26 mouse cellular contexts compared by ENCODE assay signal in the genomic region with DNA sequence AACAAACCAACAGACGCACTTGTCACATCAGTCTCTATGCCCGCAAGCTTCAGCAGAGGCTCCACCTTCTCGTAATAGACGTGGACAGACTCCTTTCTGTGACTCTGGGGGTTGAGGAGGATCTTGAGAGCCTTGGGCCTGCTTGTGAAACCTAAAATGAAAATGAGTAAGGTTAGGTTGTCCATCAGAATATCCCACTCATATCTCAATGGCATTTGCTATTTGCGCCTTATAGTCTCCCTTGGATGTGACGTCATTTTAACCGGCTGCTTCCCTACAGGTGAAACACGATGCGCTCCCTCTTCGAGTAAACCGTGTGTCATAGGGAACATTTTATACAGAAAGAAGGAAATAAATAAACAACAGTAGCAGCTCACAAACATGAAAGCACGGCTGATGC.
DNase-seq lines count a peak whose midpoint lies in the region; ATAC-seq and TF ChIP-seq lines count a peak whose summit lies in the region.
"Had no signal": no experiment of that assay in that cellular context is flagged by ENCODE, and none has a peak within 500 bp of the region (broad histone marks: within the 10 kb centered on the region; RNA-seq: fewer than 3 reads in every experiment).

No protein-coding gene starts in this region.

- H3K27ac ChIP-seq in midbrain, embryonic 11.5 days (ENCODE audit: low read depth, low read length) = no peak overlapping the region
- H3K27ac ChIP-seq in midbrain, embryonic 16.5 days (ENCODE audit: low read length) = no peak overlapping the region
- peak overlapping the region; percentile 6; the same call in 1 of the 2 replicates for H3K27ac ChIP-seq in liver, embryonic 13.5 days
- H3K27ac ChIP-seq: heart, embryonic 13.5 days; hindbrain, embryonic 15.5 days; kidney, postnatal 0 days; lung, embryonic 15.5 days; midbrain, embryonic 12.5 days; neural tube, embryonic 15.5 days; stomach, embryonic 15.5 days had no signal

- H3K4me3 ChIP-seq in midbrain, embryonic 11.5 days (ENCODE audit: low read depth, low read length) = no peak overlapping the region
- no peak overlapping the region for H3K4me3 ChIP-seq in midbrain, embryonic 16.5 days (ENCODE audit: low read depth, low read length)
- peak overlapping the region; percentile 49 for H3K4me3 ChIP-seq in E14TG2a.4 (replicated peaks; ENCODE audit: low read length)
- H3K4me3 ChIP-seq in liver, embryonic 13.5 days (replicated peaks) = no peak overlapping the region
- H3K4me3 ChIP-seq: erythroblast, embryonic 14.5 days; heart, embryonic 13.5 days; hindbrain, embryonic 15.5 days; lung, embryonic 15.5 days; midbrain, embryonic 12.5 days; neural tube, embryonic 15.5 days; stomach, embryonic 15.5 days had no signal

- H3K4me2 ChIP-seq in midbrain, embryonic 11.5 days = no peak overlapping the region
- H3K4me2 ChIP-seq in midbrain, embryonic 16.5 days (ENCODE audit: low read length) = no peak overlapping the region
- H3K4me2 ChIP-seq in liver, embryonic 13.5 days = no peak overlapping the region
- H3K4me2 ChIP-seq: heart, embryonic 13.5 days; hindbrain, embryonic 15.5 days; lung, embryonic 15.5 days; midbrain, embryonic 12.5 days; neural tube, embryonic 15.5 days; stomach, embryonic 15.5 days had no signal

- 83% methylated on average over 12 of the region's 12 CpGs for WGBS in midbrain, embryonic 11.5 days
- 87% methylated on average over 12 of the region's 12 CpGs for WGBS in midbrain, embryonic 16.5 days
- 79% methylated on average over 12 of the region's 12 CpGs for WGBS in liver, embryonic 13.5 days (ENCODE audit: insufficient replicate concordance)

- no peak for TF ChIP-seq CTCF in E14TG2a.4 (conservative IDR thresholded peaks at IDR 0.05; ENCODE audit: low read length)

- peak; percentile 82 for DNase-seq in midbrain, embryonic 11.5 days (ENCODE audit: low spot score, missing footprints)
- no peak for DNase-seq in liver, embryonic 13.5 days
- no peak for DNase-seq in layer of hippocampus, adult 11-12 months (ENCODE audit: low spot score)
- no peak for DNase-seq in embryo, embryonic 9.5 days (ENCODE audit: extremely low spot score)
- no peak for DNase-seq in right cerebral cortex, postnatal 10 days (ENCODE audit: low spot score in 2 of 2)
- DNase-seq: B cell, adult 2 months; cerebellum, postnatal 10 days; gastrocnemius, postnatal 10 days; heart, postnatal 10 days; kidney, postnatal 4 days; layer of hippocampus, postnatal 36 days; left cerebral cortex, postnatal 4 days; right cerebral cortex, postnatal 25 days; thymus, adult 2 months; thymus, postnatal 36 days had no signal

- H3K4me1 ChIP-seq in midbrain, embryonic 11.5 days (ENCODE audit: control insufficient read depth, insufficient read depth, low read length) = peaks cover 6% of the 10 kb centered on the region; the same call in 1 of the 2 replicates
- H3K4me1 ChIP-seq in midbrain, embryonic 16.5 days (ENCODE audit: control insufficient read depth, insufficient read depth, low read length) = no peaks in the 10 kb centered on the region
- peaks cover 61% of the 10 kb centered on the region for H3K4me1 ChIP-seq in E14TG2a.4 (replicated peaks; ENCODE audit: low read depth, low read length)
- no peaks in the 10 kb centered on the region for H3K4me1 ChIP-seq in liver, embryonic 13.5 days (replicated peaks)
- H3K4me1 ChIP-seq: lung, embryonic 15.5 days; neural tube, embryonic 15.5 days; stomach, embryonic 15.5 days had no signal

- ATAC-seq in midbrain, embryonic 11.5 days (ENCODE audit: low FRiP score) = peak; percentile 15; the same call in 1 of the 2 replicates
- no peak for ATAC-seq in midbrain, embryonic 16.5 days
- ATAC-seq in liver, embryonic 13.5 days (ENCODE audit: low read depth) = no peak
- ATAC-seq: Patski had no signal

- no peak overlapping the region for H3K9ac ChIP-seq in midbrain, embryonic 11.5 days (ENCODE audit: low read length)
- H3K9ac ChIP-seq in midbrain, embryonic 16.5 days (ENCODE audit: low read depth, low read length) = no peak overlapping the region
- H3K9ac ChIP-seq in liver, embryonic 13.5 days = no peak overlapping the region
- H3K9ac ChIP-seq: heart, embryonic 13.5 days; hindbrain, embryonic 15.5 days; lung, embryonic 15.5 days; midbrain, embryonic 12.5 days; neural tube, embryonic 15.5 days; stomach, embryonic 15.5 days had no signal

- H3K36me3 ChIP-seq in midbrain, embryonic 11.5 days (ENCODE audit: control insufficient read depth, insufficient read depth, low read length) = no peaks in the 10 kb centered on the region
- H3K36me3 ChIP-seq in midbrain, embryonic 16.5 days (ENCODE audit: control insufficient read depth, insufficient read depth, low read length) = no peaks in the 10 kb centered on the region
- H3K36me3 ChIP-seq in E14TG2a.4 (ENCODE audit: insufficient read depth, low read length) = no peaks in the 10 kb centered on the region
- no peaks in the 10 kb centered on the region for H3K36me3 ChIP-seq in liver, embryonic 13.5 days
- H3K36me3 ChIP-seq: heart, embryonic 13.5 days; hindbrain, embryonic 15.5 days; lung, embryonic 15.5 days; midbrain, embryonic 12.5 days; neural tube, embryonic 15.5 days; stomach, embryonic 15.5 days had no signal

- H3K9me3 ChIP-seq in midbrain, embryonic 11.5 days (ENCODE audit: control insufficient read depth, low read length) = no peaks in the 10 kb centered on the region
- no peaks in the 10 kb centered on the region for H3K9me3 ChIP-seq in midbrain, embryonic 16.5 days (replicated peaks; ENCODE audit: control insufficient read depth, low read length, poor library complexity, severe bottlenecking)
- no peaks in the 10 kb centered on the region for H3K9me3 ChIP-seq in E14TG2a.4 (ENCODE audit: low read length)
- H3K9me3 ChIP-seq in liver, embryonic 13.5 days (replicated peaks) = no peaks in the 10 kb centered on the region
- H3K9me3 ChIP-seq: heart, embryonic 13.5 days; hindbrain, embryonic 15.5 days; lung, embryonic 15.5 days; midbrain, embryonic 12.5 days; neural tube, embryonic 15.5 days; stomach, embryonic 15.5 days had no signal

- no peaks in the 10 kb centered on the region for H3K27me3 ChIP-seq in midbrain, embryonic 11.5 days (ENCODE audit: control insufficient read depth, insufficient read depth, low read length)
- H3K27me3 ChIP-seq in midbrain, embryonic 16.5 days (ENCODE audit: control insufficient read depth, insufficient read depth, low read depth, low read length) = no peaks in the 10 kb centered on the region
- H3K27me3 ChIP-seq in E14TG2a.4 (ENCODE audit: insufficient read depth, low read length) = no peaks in the 10 kb centered on the region
- H3K27me3 ChIP-seq in liver, embryonic 13.5 days = no peaks in the 10 kb centered on the region
- H3K27me3 ChIP-seq: heart, embryonic 13.5 days; hindbrain, embryonic 15.5 days; lung, embryonic 15.5 days; neural tube, embryonic 15.5 days; Patski; stomach, embryonic 15.5 days had no signal
